Mouse (Mus musculus) hindbrain, embryonic 10.5 days (tissue): ENCODE measurements at regions not wholly inside any gene's neighbourhood (a gene's known extent, or its start where the extent isn't known, plus 50 kb on each side); places are given as distances from the start of the nearest gene placed in this dataset.

Experiments used
- DNase-seq: peaks from one replicate; pipeline ENCODE4 v3.0.0-alpha.2; 2017; ENCODE audit warnings: low spot score
- H3K27ac ChIP-seq: fragments of 300-500 bp; sonication (generic); 2 replicates; pipeline ENCODE4 v1.5.1; 2016; ENCODE audit warnings: mild to moderate bottlenecking, moderate library complexity
- H3K27me3 ChIP-seq: fragments of 300-500 bp; sonication (generic); 2 replicates; pipeline ENCODE4 v1.6.1; 2016; ENCODE audit warnings: mild to moderate bottlenecking; ENCODE audit not compliant: poor library complexity, insufficient read depth, severe bottlenecking
- H3K36me3 ChIP-seq: fragments of 300-500 bp; sonication (generic); 2 replicates; pipeline ENCODE4 v1.6.1; 2016; ENCODE audit warnings: mild to moderate bottlenecking, moderate library complexity
- H3K4me1 ChIP-seq: fragments of 300-500 bp; sonication (generic); replicated peaks from 2 replicates; pipeline ENCODE4 v1.6.1; 2016; ENCODE audit warnings: mild to moderate bottlenecking
- H3K4me3 ChIP-seq: fragments of 300-500 bp; sonication (generic); 2 replicates; pipeline ENCODE4 v1.5.1; 2016; ENCODE audit warnings: mild to moderate bottlenecking, moderate library complexity
- H3K9me3 ChIP-seq: fragments of 300-500 bp; sonication (generic); 2 replicates; pipeline ENCODE4 v1.6.1; 2016; ENCODE audit warnings: mild to moderate bottlenecking, moderate library complexity
- WGBS: fragments of 180-500 bp; shearing (Covaris S2); methylation state at CpG from one replicate; pipeline ENCODE4 v1.1.7; 2016; 5-methylcytosine and 5-hydroxymethylcytosine counted together

DNA sequence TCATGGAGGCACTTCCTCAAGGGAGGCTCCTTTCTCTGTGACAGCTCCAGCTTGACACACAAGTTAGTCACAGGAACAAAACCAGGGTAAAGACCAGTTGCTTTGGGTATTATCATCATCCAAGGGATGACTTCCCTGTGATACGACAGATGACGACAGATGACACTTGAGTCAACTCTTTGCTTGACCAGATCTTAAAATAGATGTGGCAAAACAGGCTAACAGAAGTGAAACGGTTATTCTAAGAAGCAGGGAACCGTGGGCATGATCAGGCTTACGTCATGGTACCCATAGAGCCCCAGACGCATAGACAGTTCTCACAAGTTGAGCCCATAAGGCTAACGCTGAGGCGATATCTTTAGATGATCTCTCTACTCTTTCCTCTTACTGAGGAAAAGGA is 160.3 kb downstream of the Dyrk2 start:
- Histone ChIP-seq H3K27me3 (no peaks in the 10 kb centered on the region), H3K9me3 (no peaks in the 10 kb centered on the region), H3K27ac (no peak overlapping the region), H3K4me3 (no peak overlapping the region), H3K36me3 (no peaks in the 10 kb centered on the region), H3K4me1 (peaks cover 4% of the 10 kb centered on the region; the same call in 1 of the 2 replicates)
- no peak for DNase-seq
- WGBS, result 93% methylated on average over 8 of the region's 8 CpGs

DNA sequence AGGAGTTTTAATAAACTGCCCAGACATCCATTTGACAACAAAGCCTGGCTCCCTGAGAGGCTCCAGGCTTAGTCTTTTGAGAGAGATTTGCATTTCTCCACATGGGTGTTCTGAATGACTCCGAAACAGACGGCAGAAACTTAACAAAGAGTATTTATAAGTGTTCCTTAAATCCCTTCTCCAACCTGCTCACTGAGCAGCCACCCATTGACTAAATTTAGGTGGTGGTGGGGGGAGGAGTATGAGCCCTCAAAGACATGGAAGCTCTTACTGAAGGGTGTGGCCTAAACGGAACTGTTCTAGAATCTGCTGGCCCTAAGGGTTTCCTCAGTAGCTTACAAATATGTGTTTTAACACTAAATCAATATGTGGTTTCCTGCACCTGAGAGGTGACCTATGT is 158.5 kb downstream of the Dyrk2 start:
- WGBS, result 54% methylated on average over 3 of the region's 3 CpGs
- H3K27me3 ChIP-seq, result no peaks in the 10 kb centered on the region
- H3K36me3 ChIP-seq, result no peaks in the 10 kb centered on the region
- H3K4me1 ChIP-seq, result peaks cover 4% of the 10 kb centered on the region; the same call in 1 of the 2 replicates
- no peaks in the 10 kb centered on the region for H3K9me3 ChIP-seq
- DNase-seq, result no peak
- H3K27ac ChIP-seq, result no peak overlapping the region
- no peak overlapping the region for H3K4me3 ChIP-seq

DNA sequence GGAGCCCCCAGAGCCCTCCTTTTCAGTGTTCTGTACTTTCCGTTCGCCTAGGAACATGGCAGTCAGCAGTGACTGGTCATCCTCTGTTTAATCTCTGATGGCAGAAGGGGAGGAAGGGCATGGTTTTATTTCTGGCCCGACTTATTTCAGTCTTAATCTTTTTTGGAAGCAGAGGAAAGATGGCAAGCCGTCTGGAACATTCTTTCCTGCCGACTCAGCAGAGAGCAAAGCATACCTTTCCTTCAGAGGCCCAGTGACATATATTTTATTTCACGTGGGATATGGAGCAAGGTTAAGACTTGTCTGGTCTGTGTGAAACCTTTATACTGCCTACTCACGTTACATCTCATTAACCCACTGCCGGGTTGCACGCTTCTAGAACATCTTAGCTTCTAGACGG is 158.1 kb downstream of the Dyrk2 start:
- H3K9me3 ChIP-seq, result no peaks in the 10 kb centered on the region
- H3K36me3 ChIP-seq, result no peaks in the 10 kb centered on the region
- no peaks in the 10 kb centered on the region for H3K27me3 ChIP-seq
- no peak for DNase-seq
- WGBS, result 84% methylated on average over 10 of the region's 10 CpGs
- H3K4me3 ChIP-seq, result no peak overlapping the region
- H3K27ac ChIP-seq, result no peak overlapping the region
- H3K4me1 ChIP-seq, result peaks cover 4% of the 10 kb centered on the region; the same call in 1 of the 2 replicates

- 88% methylated on average over 6 of the region's 6 CpGs for WGBS
- DNase-seq, result no peak
These were observed 157.1 kb downstream of the Dyrk2 start for GRCm38 (mm10) chr10:118712951-118713350.

DNA sequence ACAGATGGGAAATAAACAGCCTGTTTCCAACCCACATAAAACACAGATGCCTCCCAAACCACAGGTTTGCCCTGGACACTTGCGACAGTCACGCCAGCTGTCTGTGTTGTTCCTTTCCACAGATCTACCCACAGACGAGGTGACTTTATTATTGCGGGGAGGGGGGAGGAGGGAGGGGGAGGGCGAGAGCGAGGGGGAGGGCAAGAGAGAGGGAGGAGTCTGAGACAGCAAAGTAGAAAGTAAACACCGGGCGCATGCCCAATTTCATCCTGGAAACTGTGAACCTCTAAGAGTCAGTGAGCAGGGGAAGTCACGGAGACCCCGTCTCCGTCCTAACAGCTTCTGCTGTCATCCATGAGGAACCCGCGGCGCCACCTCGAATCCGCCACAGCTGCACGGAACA is 155.8 kb downstream of the Dyrk2 start:
- no peaks in the 10 kb centered on the region for H3K36me3 ChIP-seq
- DNase-seq, result no peak
- H3K9me3 ChIP-seq, result no peaks in the 10 kb centered on the region
- H3K27me3 ChIP-seq, result no peaks in the 10 kb centered on the region
- WGBS, result 88% methylated on average over 17 of the region's 17 CpGs
- no peak overlapping the region for H3K27ac ChIP-seq
- no peak overlapping the region for H3K4me3 ChIP-seq
- H3K4me1 ChIP-seq, result peaks cover 4% of the 10 kb centered on the region; the same call in 1 of the 2 replicates

More at GRCm38 (mm10) chr10:118712951-118713350, 157.1 kb downstream of the Dyrk2 start:
- H3K27ac ChIP-seq, result no peak overlapping the region
- H3K4me1 ChIP-seq, result peaks cover 4% of the 10 kb centered on the region; the same call in 1 of the 2 replicates
- H3K36me3 ChIP-seq, result no peaks in the 10 kb centered on the region
- no peaks in the 10 kb centered on the region for H3K9me3 ChIP-seq
- H3K4me3 ChIP-seq, result no peak overlapping the region
- H3K27me3 ChIP-seq, result no peaks in the 10 kb centered on the region

GRCm38 (mm10) chr10:118714595-118714994 is 155.4 kb downstream of the Dyrk2 start:
- 89% methylated on average over 4 of the region's 4 CpGs for WGBS
- H3K9me3 ChIP-seq, result no peaks in the 10 kb centered on the region

DNA sequence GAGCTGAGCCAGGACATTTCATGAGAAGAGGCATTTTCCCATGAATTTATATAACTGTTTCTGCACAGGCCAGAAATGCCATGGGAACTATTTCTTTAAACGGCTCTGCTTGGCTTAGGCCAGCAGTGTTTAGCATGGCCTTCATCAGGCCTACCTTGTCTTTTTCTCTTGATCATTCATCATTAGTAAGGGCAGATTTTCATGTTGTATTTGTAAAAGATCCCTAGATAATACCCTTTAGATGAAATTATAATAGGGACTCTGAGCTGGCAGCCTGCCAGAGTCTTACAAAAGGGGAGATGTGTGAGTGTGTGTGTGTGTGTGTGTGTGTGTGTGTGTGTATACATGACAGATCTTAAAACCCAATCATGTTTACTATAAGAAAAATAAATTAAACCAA is 149.4 kb downstream of the Dyrk2 start:
- Histone ChIP-seq H3K36me3 (no peaks in the 10 kb centered on the region), H3K27ac (no peak overlapping the region), H3K4me1 (0 out of 2 replicates have a peak, but pooled peaks cover 3% of the 10 kb centered on the region), H3K9me3 (no peaks in the 10 kb centered on the region), H3K4me3 (no peak overlapping the region), H3K27me3 (no peaks in the 10 kb centered on the region)
- 78% methylated on average over 1 of the region's 1 CpGs for WGBS
- DNase-seq, result no peak

More at GRCm38 (mm10) chr10:118714595-118714994, 155.4 kb downstream of the Dyrk2 start:
- no peaks in the 10 kb centered on the region for H3K27me3 ChIP-seq
- H3K27ac ChIP-seq, result no peak overlapping the region
- no peak overlapping the region for H3K4me3 ChIP-seq
- H3K4me1 ChIP-seq, result peaks cover 4% of the 10 kb centered on the region; the same call in 1 of the 2 replicates
- no peak for DNase-seq
- H3K36me3 ChIP-seq, result no peaks in the 10 kb centered on the region

DNA sequence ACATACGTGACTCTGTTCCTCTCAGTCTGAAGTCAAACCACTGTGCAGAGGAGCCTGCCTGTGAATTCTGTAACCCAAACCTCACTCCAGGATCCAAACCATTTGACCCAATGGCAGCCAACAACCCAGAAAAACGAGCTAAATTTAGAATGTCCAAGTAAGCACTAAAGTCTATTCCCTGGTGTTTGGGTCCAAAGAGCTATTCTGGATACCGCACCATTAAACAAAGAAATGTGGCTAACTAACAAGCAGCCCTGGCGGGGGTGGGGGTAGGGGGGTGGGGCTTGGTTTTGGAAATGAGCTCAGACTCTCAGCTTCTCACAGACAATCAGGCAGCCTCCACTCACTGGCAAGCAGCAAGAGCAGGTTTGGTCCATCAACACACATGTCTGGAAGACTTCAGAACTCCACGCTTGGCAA is 147.9 kb downstream of the Dyrk2 start:
- no peak for DNase-seq
- Histone ChIP-seq H3K9me3 (no peaks in the 10 kb centered on the region), H3K4me1 (0 out of 2 replicates have a peak, but pooled peaks cover 3% of the 10 kb centered on the region), H3K4me3 (no peak overlapping the region), H3K36me3 (no peaks in the 10 kb centered on the region), H3K27me3 (no peaks in the 10 kb centered on the region), H3K27ac (no peak overlapping the region)
- WGBS, result 57% methylated on average over 5 of the region's 5 CpGs

GRCm38 (mm10) chr10:118722671-118723070 is 147.3 kb downstream of the Dyrk2 start:
- Histone ChIP-seq H3K27ac (no peak overlapping the region), H3K9me3 (no peaks in the 10 kb centered on the region), H3K36me3 (no peaks in the 10 kb centered on the region), H3K4me3 (no peak overlapping the region), H3K4me1 (0 out of 2 replicates have a peak, but pooled peaks cover 3% of the 10 kb centered on the region), H3K27me3 (no peaks in the 10 kb centered on the region)
- no peak for DNase-seq
- 69% methylated on average over 3 of the region's 3 CpGs for WGBS

- no peak overlapping the region for H3K27ac ChIP-seq
- WGBS, result 89% methylated on average over 4 of the region's 4 CpGs
- no peak overlapping the region for H3K4me3 ChIP-seq
- H3K36me3 ChIP-seq, result no peaks in the 10 kb centered on the region
- no peaks in the 10 kb centered on the region for H3K4me1 ChIP-seq
- no peak for DNase-seq
- no peaks in the 10 kb centered on the region for H3K27me3 ChIP-seq
- peaks cover 5% of the 10 kb centered on the region; the same call in 1 of the 2 replicates for H3K9me3 ChIP-seq
These were observed 133.9 kb downstream of the Dyrk2 start for GRCm38 (mm10) chr10:118736093-118736492.

DNA sequence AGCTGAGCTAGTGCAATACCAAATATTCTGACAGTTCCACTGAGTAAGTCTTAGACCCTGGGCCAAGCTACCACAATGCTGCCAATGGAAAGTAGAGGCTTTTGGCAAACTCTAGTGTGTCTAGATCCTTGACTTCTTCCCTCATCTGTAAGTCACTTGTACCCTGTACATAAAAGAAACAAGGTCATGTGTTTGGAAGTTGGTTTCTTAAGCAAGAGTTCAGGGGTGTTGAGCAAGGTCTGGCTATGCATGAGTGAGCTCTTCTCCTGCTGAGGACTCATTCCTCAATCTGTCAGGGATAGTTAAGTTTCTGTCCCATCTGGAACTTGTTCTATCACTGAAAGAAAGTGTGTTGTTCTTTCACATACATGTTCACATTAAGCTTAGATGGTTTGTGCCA is 132.9 kb downstream of the Dyrk2 start:
- no peak for DNase-seq
- Histone ChIP-seq H3K36me3 (no peaks in the 10 kb centered on the region), H3K4me3 (no peak overlapping the region), H3K9me3 (peaks cover 5% of the 10 kb centered on the region; the same call in 1 of the 2 replicates), H3K27ac (no peak overlapping the region), H3K27me3 (no peaks in the 10 kb centered on the region), H3K4me1 (no peaks in the 10 kb centered on the region)

DNA sequence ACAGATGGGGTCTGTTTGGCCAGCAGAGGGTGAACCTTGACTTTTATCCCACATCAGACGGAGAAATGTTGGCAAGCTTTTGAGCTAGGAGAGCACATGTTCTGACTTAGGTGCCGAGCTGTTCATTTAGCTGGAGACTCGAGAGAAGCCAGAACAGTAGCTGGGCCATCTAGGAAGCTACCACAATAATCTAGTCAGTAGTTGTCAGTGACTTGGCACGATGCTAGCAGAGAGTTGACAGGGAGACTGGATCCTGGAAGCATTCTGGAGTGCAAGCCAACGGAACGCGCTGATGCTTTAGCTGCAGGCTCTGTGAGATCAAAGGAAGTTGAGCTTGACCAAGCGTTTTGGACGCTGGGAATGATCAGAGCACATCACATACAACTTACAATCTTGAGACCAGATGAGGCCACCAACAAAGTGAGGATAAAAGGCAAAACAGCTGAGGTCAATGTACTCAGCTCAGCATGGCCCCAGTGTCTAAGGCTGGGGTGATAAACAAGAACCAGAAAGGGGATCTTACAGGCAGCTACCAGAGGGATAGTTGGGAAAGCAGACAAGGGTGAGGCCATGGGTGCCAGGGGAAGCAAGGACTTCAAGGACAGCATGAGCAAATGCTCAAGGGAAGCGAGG is 130.0 kb downstream of the Dyrk2 start:
- H3K4me1 ChIP-seq, result no peaks in the 10 kb centered on the region
- H3K9me3 ChIP-seq, result peaks cover 5% of the 10 kb centered on the region; the same call in 1 of the 2 replicates
- no peak for DNase-seq
- no peaks in the 10 kb centered on the region for H3K36me3 ChIP-seq
- no peak overlapping the region for H3K4me3 ChIP-seq
- H3K27me3 ChIP-seq, result no peaks in the 10 kb centered on the region
- 81% methylated on average over 10 of the region's 10 CpGs for WGBS
- H3K27ac ChIP-seq, result no peak overlapping the region

DNA sequence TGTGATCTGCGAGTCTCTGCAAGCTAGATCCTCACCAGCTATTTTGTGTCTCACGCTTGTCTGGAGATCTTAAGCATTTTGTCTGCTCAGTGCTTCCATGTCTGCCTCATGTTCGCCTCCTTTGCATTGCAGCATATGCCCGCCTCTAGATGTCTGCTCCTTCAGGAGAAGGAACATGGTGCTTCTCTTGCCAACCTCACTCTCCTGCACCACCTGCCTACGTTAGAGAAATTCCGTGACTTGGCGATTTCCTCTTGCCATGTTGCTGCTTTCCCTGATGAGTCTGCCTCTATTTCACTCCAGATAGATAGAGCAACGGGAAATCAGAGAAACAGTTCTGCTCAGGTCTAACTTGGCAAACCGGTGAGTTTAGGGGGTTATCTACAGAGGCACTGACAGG is 126.2 kb downstream of the Dyrk2 start:
- Histone ChIP-seq H3K9me3 (no peaks in the 10 kb centered on the region), H3K36me3 (no peaks in the 10 kb centered on the region), H3K4me3 (no peak overlapping the region), H3K4me1 (peaks cover 13% of the 10 kb centered on the region), H3K27me3 (no peaks in the 10 kb centered on the region), H3K27ac (no peak overlapping the region)
- no peak for DNase-seq
- 92% methylated on average over 9 of the region's 9 CpGs for WGBS
